Comparison of ENCODE assay signal across 13 mouse cellular contexts in the genomic region with DNA sequence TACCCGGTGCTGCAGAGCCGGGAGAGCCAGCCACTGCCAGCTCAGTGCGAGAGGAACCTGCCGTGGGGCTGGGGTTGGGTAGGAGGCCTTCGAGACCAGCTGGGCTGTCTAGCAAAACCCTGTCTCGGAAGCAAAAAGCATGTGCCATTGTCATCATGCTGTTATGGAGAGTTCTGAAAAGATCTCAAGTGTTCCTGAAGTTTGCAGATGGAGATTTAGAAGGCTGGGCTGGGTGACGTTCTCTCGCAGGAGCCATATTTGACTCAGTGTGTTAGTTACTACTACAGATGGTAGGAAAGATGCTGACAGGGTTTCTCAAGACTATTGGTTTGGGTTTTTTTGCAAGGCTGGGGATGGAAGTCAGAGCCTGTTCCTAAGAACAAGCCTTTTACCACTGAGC. TPM values are rescaled to one million over a fixed set of nuclear protein-coding genes. Genes with fewer than 3 reads are reported as not detected.
"Had no signal": no experiment of that assay in that cellular context is flagged by ENCODE, and none has a peak within 500 bp of the region (broad histone marks: within the 10 kb centered on the region; RNA-seq: fewer than 3 reads in every experiment).

No protein-coding gene starts in this region.

- ATAC-seq: intestine, embryonic 16.5 days; liver, embryonic 12.5 days had no signal

- DNase-seq: kidney, adult 2 months; kidney, postnatal 14 days; lung, postnatal 14 days; right cerebral cortex, postnatal 25 days; thymus, postnatal 36 days had no signal

- H3K27ac ChIP-seq: kidney, embryonic 15.5 days; limb, embryonic 15.5 days; liver, embryonic 12.5 days; lung, embryonic 15.5 days; macrophage had no signal

- H3K9me3 ChIP-seq: kidney, embryonic 15.5 days; limb, embryonic 15.5 days; liver, embryonic 12.5 days; lung, embryonic 15.5 days; megakaryocyte, embryonic 14.5 days had no signal

- H3K4me1 ChIP-seq: kidney, embryonic 15.5 days; limb, embryonic 15.5 days; liver, embryonic 12.5 days had no signal

- H3K9ac ChIP-seq: kidney, embryonic 15.5 days; limb, embryonic 15.5 days; liver, embryonic 12.5 days; lung, embryonic 15.5 days had no signal

- H3K4me2 ChIP-seq: kidney, embryonic 15.5 days; limb, embryonic 15.5 days; liver, embryonic 12.5 days; lung, embryonic 15.5 days; midbrain, embryonic 11.5 days had no signal

- H3K4me3 ChIP-seq: kidney, embryonic 15.5 days; limb, embryonic 15.5 days; liver, embryonic 12.5 days; lung, embryonic 15.5 days; megakaryocyte, embryonic 14.5 days had no signal

- H3K27me3 ChIP-seq: kidney, embryonic 15.5 days; limb, embryonic 15.5 days; liver, embryonic 12.5 days; lung, embryonic 15.5 days; megakaryocyte, embryonic 14.5 days had no signal

RNA-seq across cellular contexts. Expression of a gene that starts 41.6 kb away (rescaled TPM):
- polyA plus RNA-seq: macrophage had no signal
